Mouse (Mus musculus) testis, postnatal 10 days (tissue): ENCODE data around the gene Per1.

ENCODE experiments used
- DNase-seq: peaks from one replicate; pipeline ENCODE4 v3.0.0; 2021; ENCODE audit warnings: low spot score

Per1 gene

GRCm38 (mm10) chr11:69114621-69115020, 19.6 kb downstream of the Per1 start:
- no peak for DNase-seq

- no peak for DNase-seq
Measured at GRCm38 (mm10) chr11:69116843-69117242, 21.8 kb downstream of the Per1 start.

GRCm38 (mm10) chr11:69117737-69118695, 23.0 kb downstream of the Per1 start:
- DNase-seq, result peak; percentile 79

- DNase-seq, result peak; percentile 91
Measured at GRCm38 (mm10) chr11:69118765-69119164, 23.7 kb downstream of the Per1 start.

GRCm38 (mm10) chr11:69119446-69120155, 24.6 kb downstream of the Per1 start:
- DNase-seq, result no peak

GRCm38 (mm10) chr11:69120221-69121000, 25.4 kb downstream of the Per1 start, which contains the start of gene Hes7:
TSS of gene Hes7 (plus strand) at chr11:69120404.
- DNase-seq, result no peak

GRCm38 (mm10) chr11:69121001-69121740, 26.2 kb downstream of the Per1 start:
- DNase-seq, result no peak

GRCm38 (mm10) chr11:69121741-69122335, 26.8 kb downstream of the Per1 start:
- DNase-seq, result peak; percentile 83

- peak; percentile 91 for DNase-seq
Measured at GRCm38 (mm10) chr11:69122336-69122951, 27.4 kb downstream of the Per1 start, which contains the start of gene 9130213A22Rik. TSS of gene 9130213A22Rik (minus strand) at chr11:69122589.

GRCm38 (mm10) chr11:69123056-69123692, 28.2 kb downstream of the Per1 start:
- DNase-seq, result peak; percentile 90

GRCm38 (mm10) chr11:69123693-69124497, 28.9 kb downstream of the Per1 start:
- DNase-seq, result peak; percentile 90

- peak; percentile 77 for DNase-seq
Measured at GRCm38 (mm10) chr11:69124498-69124847, 29.5 kb downstream of the Per1 start.

GRCm38 (mm10) chr11:69125041-69125851, 30.2 kb downstream of the Per1 start:
- DNase-seq, result peak; percentile 87

- no peak for DNase-seq
Measured at GRCm38 (mm10) chr11:69125852-69125918, 30.7 kb downstream of the Per1 start, which contains the start of gene Aloxe3. TSS of gene Aloxe3 (plus strand) at chr11:69125896.

GRCm38 (mm10) chr11:69125919-69126705, 31.1 kb downstream of the Per1 start:
- DNase-seq, result no peak

GRCm38 (mm10) chr11:69126706-69127095, 31.7 kb downstream of the Per1 start:
- no peak for DNase-seq

- no peak for DNase-seq
Measured at GRCm38 (mm10) chr11:69128426-69129122, 33.6 kb downstream of the Per1 start.

- DNase-seq, result no peak
Measured at GRCm38 (mm10) chr11:69133566-69133922, 38.5 kb downstream of the Per1 start.
